Mouse (Mus musculus) layer of hippocampus, adult 2 months (tissue): ENCODE results near the gene Tdrd7. TPM values are rescaled to one million over a fixed set of nuclear protein-coding genes. Genes with fewer than 3 reads are reported as not detected.

Experiments used
- DNase-seq, 2 experiments: peaks; one replicate each; pipeline ENCODE4 v3.0.0; 2022; ENCODE audit warnings: low spot score in 2 of 2
- H3K27ac ChIP-seq: fragments of 200-600 bp; 2 replicates; pipeline ENCODE4 v1.8.1; 2022
- H3K4me3 ChIP-seq: fragments of 200-600 bp; 2 replicates; pipeline ENCODE4 v1.8.1; 2022; ENCODE audit warnings: mild to moderate bottlenecking
- CTCF ChIP-seq: fragments of 200-600 bp; conservative IDR thresholded peaks from 2 replicates; pipeline ENCODE4 v1.8.1; 2022; ENCODE audit warnings: antibody characterized with exemption, mild to moderate bottlenecking, moderate library complexity
- total RNA-seq, 2 experiments: library from RNA; stranded (reverse); gene quantifications; 2 replicates each; pipeline ENCODE4 v1.2.3; 2021

Tdrd7 gene
- total RNA-seq, 2 experiments from 2014 or later: 26.5 to 29.7 TPM

- Histone ChIP-seq H3K27ac (no peak overlapping the region), H3K4me3 (no peak overlapping the region)
- TF ChIP-seq CTCF: no peak
These were observed 8.4 kb upstream of the Tdrd7 start for GRCm38 (mm10) chr4:45956706-45957105.

DNA sequence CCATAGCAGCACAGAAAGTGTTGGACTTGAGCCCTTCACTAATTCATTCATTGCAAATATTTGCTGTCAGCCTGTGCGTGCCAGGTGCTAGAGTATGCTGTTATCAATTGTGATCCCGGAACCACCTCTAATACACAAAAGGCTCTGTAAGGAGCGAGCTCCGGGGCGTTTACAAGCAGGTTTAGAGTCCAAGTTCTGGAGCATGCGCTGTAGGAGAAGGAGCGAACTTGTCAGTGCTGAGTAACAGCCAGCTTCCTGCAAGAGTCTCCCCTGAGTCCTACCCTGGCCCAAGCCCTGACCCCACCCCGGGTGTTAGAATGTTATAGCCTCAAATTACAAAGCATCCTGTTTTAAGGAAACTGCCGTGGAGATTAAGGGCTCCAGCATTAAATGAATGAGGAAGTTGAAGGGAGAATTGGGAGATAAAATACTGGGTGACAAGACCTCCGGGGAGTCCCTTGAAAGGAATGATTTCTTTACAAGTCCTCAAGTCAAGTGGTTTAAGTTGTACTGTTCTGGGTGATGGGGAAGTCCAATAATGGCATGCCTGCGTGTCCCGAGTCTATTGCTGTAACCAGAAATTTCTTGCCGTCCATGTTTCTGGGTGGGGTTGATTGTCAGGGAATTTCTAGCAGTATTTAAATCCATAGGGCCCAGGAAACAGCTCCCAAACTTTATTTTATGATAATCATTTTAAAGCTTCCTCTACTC, 758 bp downstream of the Tdrd7 start:
- DNase-seq: no peak
- H3K27ac ChIP-seq: no peak overlapping the region
- TF ChIP-seq CTCF: no peak

More at GRCm38 (mm10) chr4:45956706-45957105, 8.4 kb upstream of the Tdrd7 start:
- DNase-seq: no peak

DNA sequence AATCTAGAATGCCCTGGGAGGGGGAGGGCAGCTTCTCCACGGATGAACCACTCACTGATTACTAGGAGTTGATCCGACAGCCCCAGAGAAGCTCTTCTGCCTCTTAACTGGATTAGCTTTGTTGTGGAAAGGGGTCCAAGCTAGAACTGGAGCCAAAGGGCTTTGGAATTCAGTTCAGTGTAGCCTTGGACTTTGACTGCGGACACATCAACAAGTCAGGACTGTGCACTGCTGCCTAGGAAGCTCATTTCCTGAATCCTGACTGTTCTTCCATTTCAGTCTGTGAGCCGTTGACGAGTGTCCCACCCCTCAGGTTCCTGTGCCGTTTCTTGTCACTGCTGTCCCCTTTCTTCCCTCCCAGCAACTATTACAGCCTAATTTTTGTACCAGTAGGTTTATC, 1.6 kb downstream of the Tdrd7 start:
- Histone ChIP-seq H3K27ac (no peak overlapping the region), H3K4me3 (no peak overlapping the region)
- TF ChIP-seq CTCF: no peak
- DNase-seq: no peak

More for the DNA sequence above, 758 bp downstream of the Tdrd7 start:
- no peak overlapping the region for H3K4me3 ChIP-seq

- no peak overlapping the region for H3K27ac ChIP-seq
- H3K4me3 ChIP-seq: no peak overlapping the region
- no peak for TF ChIP-seq CTCF
- DNase-seq: no peak
These were observed 2.6 kb downstream of the Tdrd7 start for GRCm38 (mm10) chr4:45967479-45968341.

- no peak for TF ChIP-seq CTCF
- no peak for DNase-seq
- no peak overlapping the region for H3K27ac ChIP-seq
- H3K4me3 ChIP-seq: no peak overlapping the region
These were observed 3.9 kb downstream of the Tdrd7 start for GRCm38 (mm10) chr4:45969051-45969450.

- Histone ChIP-seq H3K4me3 (no peak overlapping the region), H3K27ac (no peak overlapping the region)
- TF ChIP-seq CTCF: no peak
- no peak for DNase-seq
These were observed 5.0 kb downstream of the Tdrd7 start for GRCm38 (mm10) chr4:45970048-45970560.

- peak; percentile 95 for TF ChIP-seq CTCF
- peak; percentile 96 to 97 for DNase-seq
- peak overlapping the region; percentile 85 for H3K27ac ChIP-seq
- H3K4me3 ChIP-seq: peak overlapping the region; percentile 75
These were observed 6.8 kb downstream of the Tdrd7 start for GRCm38 (mm10) chr4:45971806-45972447.

DNA sequence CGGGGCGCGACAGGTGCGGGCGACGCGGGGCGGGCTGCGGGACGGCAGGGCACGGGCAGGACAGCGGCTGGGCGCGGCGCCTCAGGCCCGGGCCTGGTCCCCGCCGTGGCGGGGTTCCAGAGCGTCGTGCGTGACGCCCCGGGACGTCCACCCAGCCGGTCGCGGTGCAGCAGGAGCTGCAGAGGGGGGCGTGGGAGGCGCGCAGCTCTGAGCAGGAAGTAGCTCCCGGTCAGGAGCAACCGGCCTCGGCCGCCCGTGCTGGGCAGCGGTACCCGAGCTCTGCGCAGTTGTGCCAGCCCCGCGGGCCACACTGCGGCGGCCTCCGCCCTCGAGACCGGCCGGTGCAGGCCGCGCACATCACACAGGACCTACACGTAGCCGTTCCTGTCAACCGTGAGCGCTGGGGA, 7.3 kb downstream of the Tdrd7 start:
- Histone ChIP-seq H3K4me3 (peak overlapping the region; percentile 75), H3K27ac (peak overlapping the region; percentile 85)
- DNase-seq: peak; percentile 37 to 45
- no peak for TF ChIP-seq CTCF

DNA sequence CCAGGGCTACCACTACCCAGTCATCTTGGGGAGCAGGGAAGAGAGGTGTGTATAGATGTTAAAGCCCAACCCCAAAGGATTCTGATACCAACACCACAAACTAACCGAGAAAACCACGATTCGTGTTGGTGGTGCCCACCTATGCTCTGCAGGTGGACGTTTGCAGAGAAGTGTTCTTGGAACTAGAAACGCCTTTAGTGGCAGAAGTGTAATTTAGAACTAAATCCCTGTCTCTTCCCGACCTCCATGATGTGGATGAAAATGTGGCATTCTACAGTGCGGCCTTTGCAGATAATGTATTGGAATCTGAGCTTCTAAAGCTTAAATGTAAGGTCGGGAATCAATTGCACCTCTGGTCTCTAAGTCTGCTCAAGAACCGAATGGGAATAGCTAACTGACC, 7.8 kb downstream of the Tdrd7 start:
- TF ChIP-seq CTCF: no peak
- no peak for DNase-seq
- Histone ChIP-seq H3K27ac (peak overlapping the region; percentile 85), H3K4me3 (peak overlapping the region; percentile 75)

DNA sequence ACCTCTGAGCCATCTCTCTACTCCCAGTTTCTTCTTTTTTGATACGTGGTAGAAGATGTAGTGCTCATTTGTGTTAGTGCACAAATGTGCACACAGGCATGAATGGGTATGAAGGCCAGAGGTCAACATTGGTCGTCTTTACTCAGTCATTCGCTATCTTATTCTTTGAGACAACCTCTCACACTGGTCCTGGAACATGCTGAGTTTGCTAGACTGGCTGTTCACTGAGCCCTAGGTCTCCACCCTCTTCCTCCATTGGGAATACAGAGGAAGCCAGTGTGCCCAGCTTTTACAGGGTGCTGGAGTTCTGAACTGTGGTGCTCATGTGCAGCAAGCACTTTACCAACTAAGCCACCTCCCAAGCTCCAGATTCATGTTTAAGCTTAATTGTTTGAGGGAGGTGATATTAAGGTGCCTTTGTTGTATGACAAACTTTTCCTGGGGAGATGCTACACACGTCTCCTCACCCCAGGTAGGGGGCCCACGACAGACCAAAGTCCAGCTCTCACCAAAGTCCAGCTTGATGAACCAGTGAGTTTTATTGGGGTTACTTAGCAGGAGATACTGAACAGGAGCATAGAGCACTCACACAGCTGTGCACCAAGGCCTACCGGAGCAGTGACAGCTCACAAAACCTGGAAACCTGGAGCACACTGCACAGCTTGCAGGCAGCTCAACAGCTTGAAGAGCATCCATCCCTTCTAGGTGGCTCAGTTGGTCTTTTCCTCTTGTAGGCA, 12.0 kb downstream of the Tdrd7 start:
- Histone ChIP-seq H3K4me3 (no peak overlapping the region), H3K27ac (no peak overlapping the region)
- TF ChIP-seq CTCF: no peak
- DNase-seq: no peak

- Histone ChIP-seq H3K27ac (no peak overlapping the region), H3K4me3 (no peak overlapping the region)
- DNase-seq: no peak
- no peak for TF ChIP-seq CTCF
These were observed 14.8 kb downstream of the Tdrd7 start for GRCm38 (mm10) chr4:45979916-45980315.

DNA sequence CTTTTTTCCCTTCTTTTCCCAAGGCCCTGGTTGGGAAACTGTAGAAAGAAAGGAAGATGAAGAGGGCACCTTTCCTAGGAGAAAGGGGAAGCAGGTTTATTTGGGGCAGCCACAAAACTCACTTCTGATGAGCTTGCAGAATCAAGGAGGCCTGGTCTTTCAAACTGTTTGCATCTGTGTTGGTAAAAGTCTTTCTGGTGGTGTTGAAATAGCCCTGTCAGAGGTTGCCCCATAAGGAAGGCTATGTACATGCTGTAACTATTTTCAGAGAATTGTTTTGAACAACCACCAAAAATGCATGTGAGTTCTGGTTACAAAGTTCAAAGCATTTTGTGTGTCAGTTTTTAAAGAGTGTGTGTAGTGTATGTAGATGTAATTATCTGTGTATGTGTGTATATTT, 15.9 kb downstream of the Tdrd7 start:
- H3K27ac ChIP-seq: no peak overlapping the region
- H3K4me3 ChIP-seq: no peak overlapping the region
- no peak for TF ChIP-seq CTCF
- no peak for DNase-seq
